20 mouse cellular contexts compared by ENCODE assay signal in genomic region chr9:101198261-101198660, GRCm38 (mm10). TPM values are rescaled to one million over a fixed set of nuclear protein-coding genes. Genes with fewer than 3 reads are reported as not detected.
DNase-seq lines count a peak whose midpoint lies in the region; ATAC-seq and TF ChIP-seq lines count a peak whose summit lies in the region.
"Had no signal": no experiment of that assay in that cellular context is flagged by ENCODE, and none has a peak within 500 bp of the region (broad histone marks: within the 10 kb centered on the region; RNA-seq: fewer than 3 reads in every experiment).

No protein-coding gene starts in this region.

- peaks cover 4% of the 10 kb centered on the region for H3K4me1 ChIP-seq in heart, adult 2 months (ENCODE audit: control insufficient read depth, insufficient read depth, low read length)
- peaks cover 24% of the 10 kb centered on the region for H3K4me1 ChIP-seq in heart, embryonic 13.5 days
- H3K4me1 ChIP-seq in heart, postnatal 0 days (ENCODE audit: control insufficient read depth, insufficient read depth) = peaks cover 17% of the 10 kb centered on the region
- H3K4me1 ChIP-seq in lung, embryonic 14.5 days (ENCODE audit: insufficient read depth) = no peaks in the 10 kb centered on the region

- H3K4me3 ChIP-seq in heart, adult 2 months = peak overlapping the region; percentile 38
- peak overlapping the region; percentile 56 for H3K4me3 ChIP-seq in heart, embryonic 13.5 days
- H3K4me3 ChIP-seq in heart, postnatal 0 days (ENCODE audit: low read depth, low read length) = peak overlapping the region; percentile 54
- no peak overlapping the region for H3K4me3 ChIP-seq in lung, embryonic 14.5 days (ENCODE audit: low read depth, low read length)
- H3K4me3 ChIP-seq: embryonic facial prominence, embryonic 13.5 days; forebrain, embryonic 13.5 days; hindbrain, embryonic 13.5 days had no signal

- no peak for ATAC-seq in heart, embryonic 13.5 days (ENCODE audit: extremely low read depth, insufficient number of reproducible peaks, low FRiP score, low TSS enrichment)
- ATAC-seq in heart, postnatal 0 days (ENCODE audit: insufficient read depth, low read depth) = 0 out of 2 replicates have a peak, but pooled peaks have one; percentile 37
- no peak for ATAC-seq in lung, embryonic 14.5 days (ENCODE audit: insufficient read depth)
- ATAC-seq: forebrain, embryonic 13.5 days; forebrain, postnatal 0 days; hindbrain, postnatal 0 days had no signal

- no peak for TF ChIP-seq POLR2A in heart, adult 2 months (IDR thresholded peaks at IDR 0.05; ENCODE audit: insufficient read depth, low read depth, low read length)

- 37% methylated on average over 3 of the region's 3 CpGs for WGBS in heart, adult 2 months
- WGBS in heart, embryonic 13.5 days = 36% methylated on average over 3 of the region's 3 CpGs
- WGBS in heart, postnatal 0 days = 26% methylated on average over 3 of the region's 3 CpGs
- WGBS in lung, embryonic 14.5 days = 59% methylated on average over 3 of the region's 3 CpGs

- H3K4me2 ChIP-seq in heart, embryonic 13.5 days = peak overlapping the region; percentile 53
- H3K4me2 ChIP-seq in heart, postnatal 0 days (ENCODE audit: low read depth, low read length) = peak overlapping the region; percentile 54
- no peak overlapping the region for H3K4me2 ChIP-seq in lung, embryonic 14.5 days
- H3K4me2 ChIP-seq: embryonic facial prominence, embryonic 13.5 days; forebrain, embryonic 13.5 days; hindbrain, embryonic 13.5 days had no signal

- intact Hi-C loops in heart, adult 2 months (cut with DNase I) = loop anchor here (2.0 kb wide), 1 partner anchor 53 kb away; the partner anchor contains the start of gene Ppp2r3a
- intact Hi-C loops in heart, postnatal 10 days (cut with DNase I) = loop anchor here (2.0 to 5.0 kb wide), 2 partner anchors 15 to 34 kb away; no protein-coding TSS in a partner anchor
- intact Hi-C loops in heart, postnatal 25 days (cut with DNase I) = no loop called here

- peak overlapping the region; percentile 80 for H3K27ac ChIP-seq in heart, adult 2 months
- H3K27ac ChIP-seq in heart, embryonic 13.5 days (replicated peaks) = peak overlapping the region; percentile 98
- H3K27ac ChIP-seq in heart, postnatal 0 days (ENCODE audit: low read depth) = peak overlapping the region; percentile 97
- peak overlapping the region; percentile 63; the same call in 1 of the 2 replicates for H3K27ac ChIP-seq in lung, embryonic 14.5 days (ENCODE audit: low read depth)
- H3K27ac ChIP-seq: embryonic facial prominence, embryonic 13.5 days; forebrain, embryonic 13.5 days; hindbrain, embryonic 13.5 days; hindbrain, postnatal 0 days had no signal

- peak overlapping the region; percentile 87 for H3K9ac ChIP-seq in heart, adult 2 months (ENCODE audit: low read depth, low read length)
- peak overlapping the region; percentile 88 for H3K9ac ChIP-seq in heart, embryonic 13.5 days
- H3K9ac ChIP-seq in heart, postnatal 0 days (replicated peaks; ENCODE audit: low read depth, low read length) = peak overlapping the region; percentile 76
- no peak overlapping the region for H3K9ac ChIP-seq in lung, embryonic 14.5 days
- H3K9ac ChIP-seq: embryonic facial prominence, embryonic 13.5 days; forebrain, embryonic 13.5 days; forebrain, postnatal 0 days; hindbrain, embryonic 13.5 days had no signal

- no peaks in the 10 kb centered on the region for H3K9me3 ChIP-seq in heart, embryonic 13.5 days
- no peaks in the 10 kb centered on the region for H3K9me3 ChIP-seq in heart, postnatal 0 days (replicated peaks; ENCODE audit: control insufficient read depth, low read length)
- no peaks in the 10 kb centered on the region for H3K9me3 ChIP-seq in lung, embryonic 14.5 days (ENCODE audit: low read depth, low read length)
- H3K9me3 ChIP-seq: embryonic facial prominence, embryonic 13.5 days; forebrain, embryonic 13.5 days; hindbrain, embryonic 13.5 days had no signal

- peak; percentile 19; the same call in 1 of the 2 replicates for TF ChIP-seq CTCF in heart, adult 2 months (IDR thresholded peaks at IDR 0.05)
- TF ChIP-seq CTCF in heart, postnatal 0 days (IDR thresholded peaks at IDR 0.05; ENCODE audit: low read depth) = no peak
- TF ChIP-seq CTCF in lung, embryonic 14.5 days (IDR thresholded peaks at IDR 0.05; ENCODE audit: low read depth) = no peak

- H3K79me2 ChIP-seq in heart, adult 2 months (replicated peaks; ENCODE audit: control insufficient read depth, insufficient read depth, low read length) = no peaks in the 10 kb centered on the region; the same call in 1 of the 2 replicates

- no peak for DNase-seq in heart, adult 2 months
- no peak for DNase-seq in heart, postnatal 10 days
- DNase-seq in heart, postnatal 25 days (ENCODE audit: low spot score) = no peak
- peak; percentile 60 for DNase-seq in heart, postnatal 0 days (ENCODE audit: low spot score)
- DNase-seq in heart, postnatal 4 days = no peak
- DNase-seq in lung, embryonic 14.5 days = peak; percentile 35
- no peak for DNase-seq in lung, postnatal 10 days
- DNase-seq: adrenal gland, postnatal 14 days; cerebellum, adult 11-12 months; cerebellum, adult 9-10 months; cerebellum, postnatal 25 days; forebrain, postnatal 0 days; gastrocnemius, postnatal 36 days; kidney, adult 11 months; kidney, adult 9 months had no signal

- H3K36me3 ChIP-seq in heart, adult 2 months (ENCODE audit: control insufficient read depth, insufficient read depth, low read length) = peaks cover 13% of the 10 kb centered on the region
- H3K36me3 ChIP-seq in heart, embryonic 13.5 days = peaks cover 11% of the 10 kb centered on the region
- H3K36me3 ChIP-seq in heart, postnatal 0 days (replicated peaks; ENCODE audit: control insufficient read depth, insufficient read depth, low read length) = peaks cover 3% of the 10 kb centered on the region
- H3K36me3 ChIP-seq in lung, embryonic 14.5 days (ENCODE audit: insufficient read depth) = no peaks in the 10 kb centered on the region; the same call in 1 of the 2 replicates
- H3K36me3 ChIP-seq: hindbrain, embryonic 13.5 days had no signal

- no peaks in the 10 kb centered on the region for H3K27me3 ChIP-seq in heart, adult 2 months (ENCODE audit: control insufficient read depth, insufficient read depth, low read length)
- no peaks in the 10 kb centered on the region for H3K27me3 ChIP-seq in heart, embryonic 13.5 days (replicated peaks)
- no peaks in the 10 kb centered on the region for H3K27me3 ChIP-seq in heart, postnatal 0 days (ENCODE audit: control insufficient read depth, insufficient read depth, low read length)
- no peaks in the 10 kb centered on the region for H3K27me3 ChIP-seq in lung, embryonic 14.5 days (ENCODE audit: insufficient read depth, low read length)
- H3K27me3 ChIP-seq: embryonic facial prominence, embryonic 13.5 days; forebrain, embryonic 13.5 days; hindbrain, embryonic 13.5 days had no signal

- no peak for TF ChIP-seq EP300 in heart, adult 2 months (IDR thresholded peaks at IDR 0.05; ENCODE audit: insufficient read depth, low read depth, low read length)
- no peak for TF ChIP-seq EP300 in heart, postnatal 0 days (IDR thresholded peaks at IDR 0.05; ENCODE audit: low read depth)

RNA-seq across cellular contexts. Expression of gene Ppp2r3a, which starts 53.3 kb away (rescaled TPM):
- 100 to 1,000 TPM; 179 to 215 TPM for total RNA-seq in heart, adult 2 months (2021)
- polyA plus RNA-seq in heart, adult 2 months (2012; rRNA removed) = 51.7 and 114 TPM in 2 replicates
- 100 to 1,000 TPM; 211 to 252 TPM for total RNA-seq in heart, postnatal 10 days (2021)
- polyA plus RNA-seq in heart, embryonic 13.5 days (2015; fragmentation: Nextera tagmentation; extraction: Ambion mirVana) = 62.3 and 67.1 TPM in 2 replicates
- total RNA-seq in heart, postnatal 25 days (2021) = 100 to 1,000 TPM; 229 to 237 TPM
- 99.0 and 118 TPM in 2 replicates for total RNA-seq in heart, postnatal 0 days (2014; rRNA removed; ENCODE audit: low replicate concordance)
- 63.3 and 76.2 TPM in 2 replicates for polyA plus RNA-seq in heart, postnatal 0 days (2015; fragmentation: Nextera tagmentation; extraction: Ambion mirVana)
- 100 to 1,000 TPM; 179 to 189 TPM for total RNA-seq in heart, postnatal 4 days (2021)
- 14.2 and 14.4 TPM in 2 replicates for polyA plus RNA-seq in lung, embryonic 14.5 days (2014; fragmentation: Nextera tagmentation; extraction: Ambion mirVana)

Comparison
In these comparisons a context has a peak if more than half of its experiments do, and no peak if none do; other contexts are left out.
1. DNase-seq: peak in heart, postnatal 0 days (single experiment) and lung, embryonic 14.5 days (single experiment); none in heart, adult 2 months (0 of 2), heart, postnatal 10 days (0 of 2), heart, postnatal 25 days (single experiment), heart, postnatal 4 days (single experiment) and lung, postnatal 10 days (single experiment).
2. Peak in every context shown above with its lines, with median percentiles within 50 percentile points of each other: H3K27ac ChIP-seq.